Mouse (Mus musculus) forebrain, embryonic 12.5 days (tissue): ENCODE data around the gene Fam234a. TPM values are rescaled to one million over a fixed set of nuclear protein-coding genes. Genes with fewer than 3 reads are reported as not detected.

Source experiments
- ATAC-seq: fragments of 200-750 bp; cut with Nextera tagmentation; 2 replicates; pipeline ENCODE4 v1.8.0; 2017; ENCODE audit warnings: moderate TSS enrichment; ENCODE audit not compliant: low FRiP score
- H3K27ac ChIP-seq: fragments of 300-500 bp; sonication (generic); 2 replicates; pipeline ENCODE4 v1.5.1; 2016; ENCODE audit warnings: mild to moderate bottlenecking
- H3K27me3 ChIP-seq: fragments of 300-500 bp; sonication (generic); 2 replicates; pipeline ENCODE4 v1.6.1; 2016; ENCODE audit warnings: mild to moderate bottlenecking
- H3K36me3 ChIP-seq: fragments of 300-500 bp; sonication (generic); replicated peaks from 2 replicates; pipeline ENCODE4 v1.6.1; 2016; ENCODE audit warnings: mild to moderate bottlenecking
- H3K4me1 ChIP-seq: fragments of 300-500 bp; sonication (generic); 2 replicates; pipeline ENCODE4 v1.6.1; 2016
- H3K4me2 ChIP-seq: fragments of 300-500 bp; sonication (generic); 2 replicates; pipeline ENCODE4 v1.6.1; 2016; ENCODE audit warnings: mild to moderate bottlenecking, moderate library complexity
- H3K4me3 ChIP-seq: fragments of 300-500 bp; sonication (generic); replicated peaks from 2 replicates; pipeline ENCODE4 v1.5.1; 2016; ENCODE audit warnings: mild to moderate bottlenecking
- H3K9ac ChIP-seq: fragments of 300-500 bp; sonication (generic); 2 replicates; pipeline ENCODE4 v1.6.1; 2016; ENCODE audit warnings: mild to moderate bottlenecking
- H3K9me3 ChIP-seq: fragments of 300-500 bp; sonication (generic); 2 replicates; pipeline ENCODE4 v1.6.1; 2016
- WGBS: fragments of 180-500 bp; shearing (Covaris S2); methylation state at CpG from one replicate; pipeline ENCODE4 v1.1.7; 2016; 5-methylcytosine and 5-hydroxymethylcytosine counted together
- polyA plus RNA-seq: library from polyadenylated mRNA; unstranded; fragments of >200 nt; fragmentation: Nextera tagmentation; extraction: Ambion mirVana; gene quantifications from 2 replicates; pipeline ENCODE4 v1.2.1, GENCODE M21; 2016

Gene Fam234a
- polyA plus RNA-seq, 1 experiment from 2014 or later = 24.4 TPM

DNA sequence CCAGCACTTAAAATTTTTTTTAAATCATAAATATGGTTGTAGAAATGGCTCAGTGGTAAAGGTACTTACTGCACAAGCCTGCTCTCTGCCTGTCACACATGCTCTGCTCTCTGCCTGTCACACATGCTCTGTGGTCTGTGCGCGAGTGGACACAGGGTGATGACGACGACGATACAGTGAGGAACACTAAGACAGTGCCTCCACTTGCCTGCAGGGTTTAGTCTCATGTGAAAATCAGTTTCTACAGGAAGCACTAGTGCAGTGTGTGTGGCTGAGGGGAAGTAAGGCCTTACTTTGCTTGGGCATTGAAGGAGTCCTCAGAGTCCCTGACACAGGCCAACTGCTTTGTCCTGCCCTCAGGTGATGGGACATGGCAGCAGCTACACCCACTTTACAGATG, 14.3 kb downstream of the Fam234a start:
- Histone ChIP-seq H3K27ac (no peak overlapping the region), H3K27me3 (no peaks in the 10 kb centered on the region), H3K9ac (no peak overlapping the region), H3K4me2 (no peak overlapping the region), H3K4me3 (no peak overlapping the region), H3K36me3 (no peaks in the 10 kb centered on the region), H3K9me3 (no peaks in the 10 kb centered on the region), H3K4me1 (no peaks in the 10 kb centered on the region)
- ATAC-seq = no peak
- WGBS = 91% methylated on average over 5 of the region's 5 CpGs

GRCm38 (mm10) chr17:26225150-26225549, 18.9 kb downstream of the Fam234a start:
- Histone ChIP-seq H3K36me3 (no peaks in the 10 kb centered on the region), H3K4me3 (no peak overlapping the region), H3K4me1 (no peaks in the 10 kb centered on the region), H3K27me3 (no peaks in the 10 kb centered on the region), H3K9me3 (no peaks in the 10 kb centered on the region), H3K4me2 (no peak overlapping the region), H3K27ac (no peak overlapping the region), H3K9ac (no peak overlapping the region)
- WGBS = 91% methylated on average over 12 of the region's 12 CpGs
- ATAC-seq = no peak

DNA sequence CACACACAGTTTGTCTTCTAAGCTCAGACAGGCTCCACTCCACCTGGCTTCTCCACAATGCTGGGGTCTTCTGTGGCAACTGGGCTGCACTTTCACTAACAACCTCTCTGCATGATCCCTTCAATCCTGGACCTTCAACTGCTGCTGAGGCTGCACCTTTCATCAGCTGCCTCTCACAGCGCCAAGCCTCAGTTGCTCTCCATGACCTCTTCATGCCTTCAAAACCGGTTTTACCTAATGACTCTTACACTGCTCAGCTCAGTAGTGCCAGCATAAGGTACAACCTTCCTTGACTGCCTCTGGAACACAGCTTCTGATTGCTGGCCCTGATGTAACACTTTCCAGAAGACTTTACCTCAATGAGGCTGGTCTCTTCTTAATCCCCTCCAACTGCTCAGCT, 22.5 kb downstream of the Fam234a start:
- H3K4me1 ChIP-seq = no peaks in the 10 kb centered on the region
- no peak overlapping the region for H3K27ac ChIP-seq
- 87% methylated on average over 2 of the region's 2 CpGs for WGBS
- H3K4me2 ChIP-seq = no peak overlapping the region
- no peaks in the 10 kb centered on the region for H3K9me3 ChIP-seq
- H3K9ac ChIP-seq = no peak overlapping the region
- no peak for ATAC-seq
- no peaks in the 10 kb centered on the region for H3K27me3 ChIP-seq
- 0 out of 2 replicates have a peak, but pooled peaks cover 3% of the 10 kb centered on the region for H3K36me3 ChIP-seq
- no peak overlapping the region for H3K4me3 ChIP-seq

DNA sequence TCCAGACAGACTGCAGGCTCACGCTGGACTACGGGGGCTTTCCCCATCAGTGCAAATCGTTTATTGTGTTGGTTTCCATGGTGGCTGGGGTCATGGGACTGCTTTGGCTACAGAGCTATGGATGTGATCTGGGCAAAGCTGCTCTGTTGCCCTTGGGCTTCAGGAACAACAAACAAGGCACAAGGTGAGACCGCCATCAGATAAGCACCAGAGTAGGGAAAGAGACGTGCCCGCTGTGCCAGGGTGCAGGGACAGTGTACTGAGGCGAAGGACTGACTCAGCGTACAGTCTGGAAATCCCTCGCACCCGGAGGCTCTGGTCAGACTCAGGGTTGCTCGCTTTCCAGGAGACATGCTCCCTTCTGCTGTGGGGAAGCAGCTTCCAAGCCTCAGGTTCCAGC, 31.4 kb downstream of the Fam234a start:
- Histone ChIP-seq H3K9ac (no peak overlapping the region), H3K4me3 (no peak overlapping the region), H3K4me2 (no peak overlapping the region), H3K9me3 (no peaks in the 10 kb centered on the region), H3K27me3 (no peaks in the 10 kb centered on the region), H3K27ac (no peak overlapping the region), H3K36me3 (0 out of 2 replicates have a peak, but pooled peaks cover 9% of the 10 kb centered on the region), H3K4me1 (no peaks in the 10 kb centered on the region)
- ATAC-seq = no peak
- 92% methylated on average over 11 of the region's 11 CpGs for whole genome bisulfite sequencing

DNA sequence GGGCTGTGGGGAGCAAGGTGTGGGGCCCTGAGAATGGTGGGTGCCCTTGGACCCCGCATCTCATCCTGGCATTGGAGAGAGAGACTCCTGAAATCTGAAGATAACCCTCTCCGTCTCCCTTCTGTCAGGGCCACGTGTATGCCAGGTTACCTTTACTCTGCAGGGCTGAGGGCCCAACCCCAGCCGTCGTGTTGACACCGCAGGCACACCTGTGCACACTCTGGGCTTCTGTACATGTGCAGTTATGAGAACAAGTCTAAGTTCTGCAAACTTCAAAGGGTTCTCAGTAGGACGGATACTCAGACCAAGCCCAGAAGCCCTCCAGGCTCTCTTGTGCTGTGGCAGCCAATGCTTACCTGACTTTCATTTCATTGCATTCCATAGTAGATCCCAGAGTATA, 31.8 kb downstream of the Fam234a start:
- Histone ChIP-seq H3K36me3 (0 out of 2 replicates have a peak, but pooled peaks cover 9% of the 10 kb centered on the region), H3K4me1 (no peaks in the 10 kb centered on the region), H3K27me3 (no peaks in the 10 kb centered on the region), H3K27ac (no peak overlapping the region), H3K9ac (no peak overlapping the region), H3K4me2 (no peak overlapping the region), H3K9me3 (no peaks in the 10 kb centered on the region), H3K4me3 (no peak overlapping the region)
- no peak for ATAC-seq
- WGBS = 87% methylated on average over 7 of the region's 7 CpGs

DNA sequence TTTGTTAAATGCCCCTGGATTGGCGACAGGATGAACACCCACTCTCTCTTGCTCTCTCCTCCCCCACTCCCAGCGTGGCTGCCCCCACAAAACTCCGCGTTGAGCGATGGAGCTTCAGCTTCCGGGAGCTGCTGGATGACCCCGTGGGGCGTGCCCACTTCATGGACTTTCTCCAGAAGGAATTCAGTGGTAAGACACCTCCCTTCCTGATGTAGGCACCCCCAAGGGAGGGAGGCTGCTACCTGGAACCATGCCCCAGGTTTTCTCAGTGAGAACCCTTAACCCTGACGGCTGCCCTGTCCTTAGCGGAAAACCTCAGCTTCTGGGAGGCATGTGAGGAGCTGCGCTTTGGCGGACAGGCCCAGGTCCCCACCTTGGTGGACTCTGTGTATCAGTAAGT, 36.4 kb downstream of the Fam234a start, which contains the start of gene Arhgdig:
Gene Arhgdig (minus strand): TSS at position 101 of the 400 bp plus-strand sequence.
- H3K4me1 ChIP-seq = peaks cover 9% of the 10 kb centered on the region
- no peak within 1 kb of the TSS for H3K27ac ChIP-seq
- WGBS = 88% methylated on average over 12 of the region's 12 CpGs
- H3K4me3 ChIP-seq = no peak within 1 kb of the TSS
- peaks cover 33% of the 10 kb centered on the region for H3K27me3 ChIP-seq
- no peak within 1 kb of the TSS for H3K9ac ChIP-seq
- H3K36me3 ChIP-seq = no peaks in the 10 kb centered on the region
- H3K9me3 ChIP-seq = no peaks in the 10 kb centered on the region
- ATAC-seq = no peak
- no peak within 1 kb of the TSS for H3K4me2 ChIP-seq

GRCm38 (mm10) chr17:26206392-26206791, 37.6 kb downstream of the Fam234a start:
- H3K36me3 ChIP-seq = no peaks in the 10 kb centered on the region
- no peak for ATAC-seq
- H3K27me3 ChIP-seq = peaks cover 46% of the 10 kb centered on the region
- H3K9ac ChIP-seq = no peak overlapping the region
- H3K4me1 ChIP-seq = peaks cover 13% of the 10 kb centered on the region
- no peak overlapping the region for H3K27ac ChIP-seq
- H3K9me3 ChIP-seq = no peaks in the 10 kb centered on the region
- H3K4me2 ChIP-seq = no peak overlapping the region
- 45% methylated on average over 1 of the region's 1 CpGs for WGBS
- H3K4me3 ChIP-seq = no peak overlapping the region

DNA sequence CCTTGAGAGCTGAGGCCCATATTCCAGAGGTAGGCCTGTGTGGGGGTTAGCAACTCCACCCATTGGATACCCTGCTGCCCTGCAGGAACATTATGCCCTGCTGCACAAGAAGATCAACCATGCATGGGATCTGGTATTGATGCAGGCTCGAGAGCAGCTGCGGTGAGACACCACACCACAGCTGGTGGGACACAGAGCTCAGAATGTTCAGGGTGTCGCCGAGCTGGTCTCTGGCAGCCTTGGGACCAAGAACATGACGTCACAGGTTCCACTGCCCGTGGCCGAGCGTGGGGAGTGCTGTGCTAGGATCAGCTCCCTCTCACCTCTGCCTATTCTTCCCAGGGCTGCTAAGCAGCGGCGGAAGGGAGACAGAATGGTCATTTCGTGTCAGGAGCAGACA, 39.3 kb downstream of the Fam234a start:
- Histone ChIP-seq H3K36me3 (no peaks in the 10 kb centered on the region), H3K4me2 (no peak overlapping the region), H3K4me1 (peaks cover 23% of the 10 kb centered on the region), H3K9me3 (no peaks in the 10 kb centered on the region), H3K27me3 (peaks cover 62% of the 10 kb centered on the region), H3K27ac (no peak overlapping the region), H3K4me3 (no peak overlapping the region), H3K9ac (no peak overlapping the region)
- 33% methylated on average over 11 of the region's 11 CpGs for WGBS
- no peak for ATAC-seq

GRCm38 (mm10) chr17:26203321-26203811, 40.7 kb downstream of the Fam234a start:
- H3K27me3 ChIP-seq = peaks cover 74% of the 10 kb centered on the region
- WGBS = under 1% methylated on average over 30 of the region's 30 CpGs
- no peak for ATAC-seq
- H3K36me3 ChIP-seq = no peaks in the 10 kb centered on the region
- H3K9ac ChIP-seq = peak overlapping the region; percentile 36
- peaks cover 23% of the 10 kb centered on the region for H3K4me1 ChIP-seq
- H3K27ac ChIP-seq = no peak overlapping the region
- peak overlapping the region; percentile 40 for H3K4me3 ChIP-seq
- H3K9me3 ChIP-seq = no peaks in the 10 kb centered on the region
- peak overlapping the region; percentile 61 for H3K4me2 ChIP-seq

GRCm38 (mm10) chr17:26202737-26203136, 41.3 kb downstream of the Fam234a start, which contains the start of gene Rgs11:
TSS of gene Rgs11 (plus strand) at chr17:26202951.
- peaks cover 74% of the 10 kb centered on the region for H3K27me3 ChIP-seq
- H3K27ac ChIP-seq = no peak within 1 kb of the TSS
- peaks cover 23% of the 10 kb centered on the region for H3K4me1 ChIP-seq
- H3K36me3 ChIP-seq = peaks cover 4% of the 10 kb centered on the region
- no peaks in the 10 kb centered on the region for H3K9me3 ChIP-seq
- ATAC-seq = no peak
- H3K9ac ChIP-seq = peak within 1 kb of the TSS; percentile 36
- H3K4me3 ChIP-seq = peak within 1 kb of the TSS; percentile 40
- WGBS = 2% methylated on average over 21 of the region's 22 CpGs
- peak within 1 kb of the TSS; percentile 61 for H3K4me2 ChIP-seq

DNA sequence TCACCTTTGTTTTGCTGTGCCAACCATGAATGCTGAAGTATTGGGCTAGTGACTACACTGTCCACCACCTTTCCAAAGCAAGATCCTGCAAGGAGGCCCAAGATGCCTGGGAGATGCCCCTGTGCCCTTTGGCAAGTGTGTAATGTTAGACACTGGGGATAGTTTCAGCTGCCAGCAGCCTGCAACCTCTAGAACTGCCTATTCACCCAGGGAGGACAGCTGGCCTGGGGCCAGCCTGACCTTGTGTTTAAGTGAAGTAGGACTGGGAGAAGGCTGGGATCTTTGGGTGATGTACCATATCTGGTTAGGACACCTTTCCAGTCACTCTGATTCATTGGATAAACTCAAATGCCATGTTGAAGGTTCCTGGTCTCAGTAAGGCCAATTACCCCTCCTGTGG, 42.0 kb downstream of the Fam234a start:
- Histone ChIP-seq H3K4me2 (no peak overlapping the region), H3K27me3 (peaks cover 74% of the 10 kb centered on the region), H3K9ac (no peak overlapping the region), H3K36me3 (peaks cover 11% of the 10 kb centered on the region), H3K4me1 (peaks cover 23% of the 10 kb centered on the region), H3K27ac (no peak overlapping the region), H3K9me3 (no peaks in the 10 kb centered on the region), H3K4me3 (0 out of 2 replicates have a peak overlapping the region, but pooled peaks have one; percentile 40)
- no peak for ATAC-seq

- H3K27ac ChIP-seq = no peak overlapping the region
- ATAC-seq = peak; percentile 66
- under 1% methylated on average over 74 of the region's 92 CpGs for WGBS
Observed at GRCm38 (mm10) chr17:26200831-26201705, 43.0 kb downstream of the Fam234a start.

More at GRCm38 (mm10) chr17:26200831-26201705, 43.0 kb downstream of the Fam234a start:
- no peaks in the 10 kb centered on the region for H3K9me3 ChIP-seq
- H3K4me1 ChIP-seq = peaks cover 23% of the 10 kb centered on the region
- peaks cover 74% of the 10 kb centered on the region for H3K27me3 ChIP-seq
- peak overlapping the region; percentile 60 for H3K9ac ChIP-seq
- H3K4me3 ChIP-seq = peak overlapping the region; percentile 53
- peak overlapping the region; percentile 93 for H3K4me2 ChIP-seq
- peaks cover 21% of the 10 kb centered on the region for H3K36me3 ChIP-seq
